Mouse (Mus musculus) cerebral cortex, adult 2 months (tissue): ENCODE measurements around the gene Gm20379.

Experiments used
- WGBS: fragments of 180-500 bp; shearing (Covaris S2); methylation state at CpG from one replicate; pipeline ENCODE4 v1.1.7; 2018; 5-methylcytosine and 5-hydroxymethylcytosine counted together

Gene Gm20379

GRCm38 (mm10) chr13:92336857-92337256 lies 31.1 kb downstream of the Gm20379 start:
- 69% methylated on average over 1 of the region's 1 CpGs for WGBS

GRCm38 (mm10) chr13:92337773-92338462 lies 32.1 kb downstream of the Gm20379 start:
- WGBS: 56% methylated on average over 6 of the region's 6 CpGs

- 95% methylated on average over 3 of the region's 3 CpGs for WGBS
These were observed 34.0 kb downstream of the Gm20379 start for GRCm38 (mm10) chr13:92339787-92340186.

- WGBS: 94% methylated on average over 8 of the region's 8 CpGs
These were observed 38.3 kb downstream of the Gm20379 start for GRCm38 (mm10) chr13:92344033-92344432.

- 70% methylated on average over 5 of the region's 5 CpGs for WGBS
These were observed 40.6 kb downstream of the Gm20379 start for GRCm38 (mm10) chr13:92346338-92346737.

GRCm38 (mm10) chr13:92351100-92351499 lies 45.3 kb downstream of the Gm20379 start:
- WGBS: 66% methylated on average over 6 of the region's 6 CpGs

GRCm38 (mm10) chr13:92353956-92354355 lies 48.2 kb downstream of the Gm20379 start:
- WGBS: 3% methylated on average over 4 of the region's 4 CpGs

- WGBS: under 1% methylated on average over 76 of the region's 76 CpGs
These were observed 48.9 kb downstream of the Gm20379 start, which contains the start of the genes Dhfr and Msh3 for GRCm38 (mm10) chr13:92354456-92355271. Gene Dhfr (plus strand): TSS chr13:92354726. Gene Msh3 (minus strand): TSS chr13:92355003.

GRCm38 (mm10) chr13:92355272-92355643 lies 49.5 kb downstream of the Gm20379 start:
- under 1% methylated on average over 24 of the region's 24 CpGs for WGBS

- WGBS: 77% methylated on average over 7 of the region's 7 CpGs
These were observed 50.6 kb downstream of the Gm20379 start for GRCm38 (mm10) chr13:92356376-92356775.
